In genomic region chr7:45412421-45412820, GRCm38 (mm10) we compare ENCODE assay signal across 24 mouse cellular contexts. TPM values are rescaled to one million over a fixed set of nuclear protein-coding genes. Genes with fewer than 3 reads are reported as not detected.
"Had no signal": no experiment of that assay in that cellular context is flagged by ENCODE, and none has a peak within 500 bp of the region (broad histone marks: within the 10 kb centered on the region; RNA-seq: fewer than 3 reads in every experiment).

No protein-coding gene starts in this region.

- H3K9ac ChIP-seq: kidney, embryonic 15.5 days; liver, embryonic 14.5 days; liver, postnatal 0 days; lung, embryonic 14.5 days had no signal

- DNase-seq: kidney, adult 8-10 months; kidney, postnatal 36 days; layer of hippocampus, postnatal 36 days; left cerebral cortex, postnatal 4 days; liver, postnatal 0 days; thymus, adult 2 months; thymus, postnatal 14 days; thymus, postnatal 4 days had no signal

- H3K4me3 ChIP-seq: left cerebral cortex, adult 2 months had no signal

- ATAC-seq: liver, postnatal 0 days had no signal

- H3K9me3 ChIP-seq: kidney, embryonic 15.5 days; limb, embryonic 15.5 days; midbrain, embryonic 13.5 days had no signal

- H3K36me3 ChIP-seq: kidney, embryonic 15.5 days; limb, embryonic 12.5 days; limb, embryonic 15.5 days; midbrain, embryonic 13.5 days had no signal

- H3K27ac ChIP-seq: kidney, embryonic 15.5 days; left cerebral cortex, adult 2 months; limb, embryonic 15.5 days; liver, embryonic 14.5 days; midbrain, embryonic 13.5 days; stomach, postnatal 0 days had no signal

RNA-seq across cellular contexts. Expression of gene Ntf5, which starts 1.1 kb away (rescaled TPM):
- total RNA-seq: left cerebral cortex, adult 2 months; left cerebral cortex, postnatal 14 days; midbrain, postnatal 0 days had no signal
- polyA plus RNA-seq: midbrain, embryonic 13.5 days; midbrain, postnatal 0 days; neural tube, embryonic 14.5 days had no signal

RNA-seq across cellular contexts. Expression of gene Kcna7, which starts 7.0 kb away (rescaled TPM):
- total RNA-seq: layer of hippocampus, postnatal 10 days; layer of hippocampus, postnatal 36 days; left cerebral cortex, adult 2 months; megakaryocyte progenitor cell, adult 5-6 weeks; midbrain, postnatal 0 days had no signal
- polyA plus RNA-seq: kidney, embryonic 15.5 days; liver, embryonic 11.5 days; liver, embryonic 14.5 days; liver, postnatal 0 days; lung, embryonic 14.5 days; midbrain, embryonic 13.5 days; neural tube, embryonic 14.5 days; stomach, embryonic 14.5 days had no signal

RNA-seq across cellular contexts. Expression of gene Lhb, which starts 8.2 kb away (rescaled TPM):
- total RNA-seq: layer of hippocampus, postnatal 36 days; left cerebral cortex, adult 2 months; left cerebral cortex, postnatal 14 days; left cerebral cortex, postnatal 4 days; megakaryocyte progenitor cell, adult 5-6 weeks; midbrain, postnatal 0 days had no signal
- polyA plus RNA-seq: kidney, embryonic 15.5 days; limb, embryonic 12.5 days; limb, embryonic 15.5 days; liver, embryonic 14.5 days; liver, postnatal 0 days; lung, embryonic 14.5 days; neural tube, embryonic 11.5 days; neural tube, embryonic 14.5 days; stomach, postnatal 0 days had no signal
